Mouse (Mus musculus): Measurements from ENCODE around the gene Lrrc73. TPM values are rescaled to one million over a fixed set of nuclear protein-coding genes. Genes with fewer than 3 reads are reported as not detected.

Lrrc73 gene
- polyA plus RNA-seq, 1 experiment = 106 TPM

- no peaks in the 10 kb centered on the region for H3K36me3 ChIP-seq (ENCODE audit: control insufficient read depth, insufficient read depth, low read length)
- H3K27me3 ChIP-seq (ENCODE audit: control insufficient read depth, insufficient read depth, low read length) = no peaks in the 10 kb centered on the region
- H3K27ac ChIP-seq (ENCODE audit: control insufficient read depth, insufficient read depth, low read depth, low read length) = no peak overlapping the region
- TF ChIP-seq CTCF (IDR thresholded peaks at IDR 0.05; ENCODE audit: control insufficient read depth, insufficient read depth, insufficient replicate concordance, low read depth, low read length) (no peak), POLR2A (IDR thresholded peaks at IDR 0.05; ENCODE audit: control insufficient read depth, low read depth, low read length) (no peak)
- H3K4me1 ChIP-seq (ENCODE audit: control insufficient read depth, insufficient read depth, low read length) = no peaks in the 10 kb centered on the region
- no peak overlapping the region for H3K4me3 ChIP-seq (ENCODE audit: control insufficient read depth, low read depth, low read length)
Measured at GRCm38 (mm10) chr17:46275506-46275905, 22.2 kb downstream of the Lrrc73 start.

GRCm38 (mm10) chr17:46277586-46277985 lies 24.3 kb downstream of the Lrrc73 start:
- H3K4me1 ChIP-seq (ENCODE audit: control insufficient read depth, insufficient read depth, low read length) = peaks cover 5% of the 10 kb centered on the region
- no peak for TF ChIP-seq CTCF (IDR thresholded peaks at IDR 0.05; ENCODE audit: control insufficient read depth, insufficient read depth, insufficient replicate concordance, low read depth, low read length)
- no peak for TF ChIP-seq POLR2A (IDR thresholded peaks at IDR 0.05; ENCODE audit: control insufficient read depth, low read depth, low read length)
- H3K27ac ChIP-seq (ENCODE audit: control insufficient read depth, insufficient read depth, low read depth, low read length) = no peak overlapping the region
- no peaks in the 10 kb centered on the region for H3K27me3 ChIP-seq (ENCODE audit: control insufficient read depth, insufficient read depth, low read length)
- no peak overlapping the region for H3K4me3 ChIP-seq (ENCODE audit: control insufficient read depth, low read depth, low read length)
- no peaks in the 10 kb centered on the region for H3K36me3 ChIP-seq (ENCODE audit: control insufficient read depth, insufficient read depth, low read length)

GRCm38 (mm10) chr17:46278011-46278765 lies 24.9 kb downstream of the Lrrc73 start:
- Histone ChIP-seq H3K4me1 (ENCODE audit: control insufficient read depth, insufficient read depth, low read length) (peaks cover 5% of the 10 kb centered on the region), H3K27ac (ENCODE audit: control insufficient read depth, insufficient read depth, low read depth, low read length) (no peak overlapping the region), H3K4me3 (ENCODE audit: control insufficient read depth, low read depth, low read length) (no peak overlapping the region), H3K36me3 (ENCODE audit: control insufficient read depth, insufficient read depth, low read length) (no peaks in the 10 kb centered on the region), H3K27me3 (ENCODE audit: control insufficient read depth, insufficient read depth, low read length) (no peaks in the 10 kb centered on the region)
- no peak for TF ChIP-seq POLR2A (IDR thresholded peaks at IDR 0.05; ENCODE audit: control insufficient read depth, low read depth, low read length)
- no peak for TF ChIP-seq CTCF (IDR thresholded peaks at IDR 0.05; ENCODE audit: control insufficient read depth, insufficient read depth, insufficient replicate concordance, low read depth, low read length)

- Histone ChIP-seq H3K4me1 (ENCODE audit: control insufficient read depth, insufficient read depth, low read length) (peaks cover 13% of the 10 kb centered on the region), H3K4me3 (ENCODE audit: control insufficient read depth, low read depth, low read length) (peak within 1 kb of the TSS; percentile 99), H3K27me3 (ENCODE audit: control insufficient read depth, insufficient read depth, low read length) (no peaks in the 10 kb centered on the region), H3K36me3 (ENCODE audit: control insufficient read depth, insufficient read depth, low read length) (no peaks in the 10 kb centered on the region), H3K27ac (ENCODE audit: control insufficient read depth, insufficient read depth, low read depth, low read length) (peak within 1 kb of the TSS; percentile 94)
- TF ChIP-seq CTCF (IDR thresholded peaks at IDR 0.05; ENCODE audit: control insufficient read depth, insufficient read depth, insufficient replicate concordance, low read depth, low read length) (no peak), POLR2A (IDR thresholded peaks at IDR 0.05; ENCODE audit: control insufficient read depth, low read depth, low read length) (peak; percentile 54)
Measured at GRCm38 (mm10) chr17:46282483-46283123, 29.3 kb downstream of the Lrrc73 start, which contains the start of gene Tjap1. Tjap1 (minus strand) TSS chr17:46283026.

- TF ChIP-seq CTCF (IDR thresholded peaks at IDR 0.05; ENCODE audit: control insufficient read depth, insufficient read depth, insufficient replicate concordance, low read depth, low read length) (no peak), POLR2A (IDR thresholded peaks at IDR 0.05; ENCODE audit: control insufficient read depth, low read depth, low read length) (no peak; the same call in 1 of the 2 replicates)
- H3K4me1 ChIP-seq (ENCODE audit: control insufficient read depth, insufficient read depth, low read length) = peaks cover 13% of the 10 kb centered on the region
- H3K4me3 ChIP-seq (ENCODE audit: control insufficient read depth, low read depth, low read length) = peak overlapping the region; percentile 83
- no peaks in the 10 kb centered on the region for H3K36me3 ChIP-seq (ENCODE audit: control insufficient read depth, insufficient read depth, low read length)
- H3K27me3 ChIP-seq (ENCODE audit: control insufficient read depth, insufficient read depth, low read length) = no peaks in the 10 kb centered on the region
- peak overlapping the region; percentile 88 for H3K27ac ChIP-seq (ENCODE audit: control insufficient read depth, insufficient read depth, low read depth, low read length)
Measured at GRCm38 (mm10) chr17:46283140-46283539, 29.8 kb downstream of the Lrrc73 start.

GRCm38 (mm10) chr17:46283911-46284310 lies 30.6 kb downstream of the Lrrc73 start:
- Histone ChIP-seq H3K4me3 (ENCODE audit: control insufficient read depth, low read depth, low read length) (peak overlapping the region; percentile 76), H3K4me1 (ENCODE audit: control insufficient read depth, insufficient read depth, low read length) (peaks cover 13% of the 10 kb centered on the region), H3K27ac (ENCODE audit: control insufficient read depth, insufficient read depth, low read depth, low read length) (no peak overlapping the region), H3K27me3 (ENCODE audit: control insufficient read depth, insufficient read depth, low read length) (no peaks in the 10 kb centered on the region), H3K36me3 (ENCODE audit: control insufficient read depth, insufficient read depth, low read length) (no peaks in the 10 kb centered on the region)
- TF ChIP-seq POLR2A (IDR thresholded peaks at IDR 0.05; ENCODE audit: control insufficient read depth, low read depth, low read length) (no peak), CTCF (IDR thresholded peaks at IDR 0.05; ENCODE audit: control insufficient read depth, insufficient read depth, insufficient replicate concordance, low read depth, low read length) (no peak)

- H3K27me3 ChIP-seq (ENCODE audit: control insufficient read depth, insufficient read depth, low read length) = no peaks in the 10 kb centered on the region
- H3K27ac ChIP-seq (ENCODE audit: control insufficient read depth, insufficient read depth, low read depth, low read length) = no peak overlapping the region
Measured at GRCm38 (mm10) chr17:46284653-46285052, 31.3 kb downstream of the Lrrc73 start.

More at GRCm38 (mm10) chr17:46284653-46285052, 31.3 kb downstream of the Lrrc73 start:
- TF ChIP-seq POLR2A (IDR thresholded peaks at IDR 0.05; ENCODE audit: control insufficient read depth, low read depth, low read length) = no peak
- TF ChIP-seq CTCF (IDR thresholded peaks at IDR 0.05; ENCODE audit: control insufficient read depth, insufficient read depth, insufficient replicate concordance, low read depth, low read length) = no peak
- H3K4me3 ChIP-seq (ENCODE audit: control insufficient read depth, low read depth, low read length) = no peak overlapping the region
- H3K36me3 ChIP-seq (ENCODE audit: control insufficient read depth, insufficient read depth, low read length) = no peaks in the 10 kb centered on the region
- peaks cover 13% of the 10 kb centered on the region for H3K4me1 ChIP-seq (ENCODE audit: control insufficient read depth, insufficient read depth, low read length)

Measured in testis, adult 2 months (tissue).